Mouse (Mus musculus) hindlimb bud, embryonic 11.5 days (tissue): ENCODE data around the gene Malrd1.

Source experiments
- DNase-seq: peaks from one replicate; pipeline ENCODE4 v3.0.0-alpha.2; 2012; ENCODE audit warnings: low read depth, low spot score; ENCODE audit errors: extremely low spot score

The Malrd1 gene

GRCm38 (mm10) chr2:16029752-16030151 lies 503.5 kb downstream of the Malrd1 start:
- DNase-seq, result no peak

- DNase-seq, result no peak
These were observed 505.3 kb downstream of the Malrd1 start for GRCm38 (mm10) chr2:16031559-16031958.

GRCm38 (mm10) chr2:16032804-16033203 lies 506.5 kb downstream of the Malrd1 start:
- DNase-seq, result no peak

- no peak for DNase-seq
These were observed 584.4 kb downstream of the Malrd1 start for GRCm38 (mm10) chr2:16110696-16111095.

GRCm38 (mm10) chr2:16113333-16113732 lies 587.1 kb downstream of the Malrd1 start:
- no peak for DNase-seq

GRCm38 (mm10) chr2:16147999-16148398 lies 621.7 kb downstream of the Malrd1 start:
- no peak for DNase-seq

GRCm38 (mm10) chr2:16152623-16153022 lies 626.3 kb downstream of the Malrd1 start:
- DNase-seq, result no peak

GRCm38 (mm10) chr2:16163246-16163989 lies 637.1 kb downstream of the Malrd1 start:
- DNase-seq, result no peak

GRCm38 (mm10) chr2:16168611-16169010 lies 642.3 kb downstream of the Malrd1 start:
- DNase-seq, result no peak

- no peak for DNase-seq
These were observed 645.8 kb downstream of the Malrd1 start for GRCm38 (mm10) chr2:16172086-16172485.

- no peak for DNase-seq
These were observed 647.1 kb downstream of the Malrd1 start for GRCm38 (mm10) chr2:16173355-16173754.

- DNase-seq, result no peak
These were observed 655.9 kb downstream of the Malrd1 start for GRCm38 (mm10) chr2:16182140-16182539.

- DNase-seq, result no peak
These were observed 656.9 kb downstream of the Malrd1 start for GRCm38 (mm10) chr2:16183158-16183557.

- DNase-seq, result no peak
These were observed 683.7 kb downstream of the Malrd1 start for GRCm38 (mm10) chr2:16210016-16210415.

GRCm38 (mm10) chr2:16212752-16213151 lies 686.5 kb downstream of the Malrd1 start:
- no peak for DNase-seq

- no peak for DNase-seq
These were observed 687.8 kb downstream of the Malrd1 start for GRCm38 (mm10) chr2:16214111-16214510.

- no peak for DNase-seq
These were observed 702.0 kb downstream of the Malrd1 start for GRCm38 (mm10) chr2:16228187-16228832.

GRCm38 (mm10) chr2:16240861-16241260 lies 714.6 kb downstream of the Malrd1 start:
- no peak for DNase-seq

GRCm38 (mm10) chr2:16243097-16243496 lies 716.8 kb downstream of the Malrd1 start:
- DNase-seq, result peak; percentile 24

- DNase-seq, result no peak
These were observed 722.6 kb downstream of the Malrd1 start for GRCm38 (mm10) chr2:16248861-16249260.

- no peak for DNase-seq
These were observed 726.0 kb downstream of the Malrd1 start for GRCm38 (mm10) chr2:16252274-16252673.
